Mouse (Mus musculus): ENCODE results near the gene Car1. TPM values are rescaled to one million over a fixed set of nuclear protein-coding genes. Genes with fewer than 3 reads are reported as not detected.
"Not testable (repeated sequence)": the region's sequence is repeated elsewhere in the genome, so short reads cannot be mapped to it uniquely, and the experiment has no call there.

Car1 gene
- polyA plus RNA-seq, 1 experiment: not detected

DNA sequence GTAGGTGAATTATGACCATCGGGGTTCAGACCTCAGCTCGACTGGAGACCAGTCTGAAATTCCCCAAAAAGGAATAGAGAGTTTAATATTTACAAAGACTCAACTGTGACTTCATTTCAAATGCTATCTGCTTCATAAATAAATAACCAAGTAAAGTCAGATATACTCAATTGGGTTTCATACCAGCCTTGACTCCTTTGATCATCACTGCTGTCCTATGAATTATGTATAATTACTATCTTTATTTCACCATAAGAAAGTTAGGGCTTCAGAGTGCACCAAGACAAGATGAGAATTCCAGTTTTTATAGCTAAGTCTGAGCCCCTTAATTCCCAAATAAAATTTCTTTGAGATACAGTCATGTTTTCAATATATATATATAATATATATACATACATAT is 69.9 kb downstream of the Car1 start:
- TF ChIP-seq CTCF (IDR thresholded peaks at IDR 0.05; ENCODE audit: low read depth, low read length) (no peak), POLR2A (IDR thresholded peaks at IDR 0.05; ENCODE audit: borderline replicate concordance, low read depth, low read length) (no peak)

DNA sequence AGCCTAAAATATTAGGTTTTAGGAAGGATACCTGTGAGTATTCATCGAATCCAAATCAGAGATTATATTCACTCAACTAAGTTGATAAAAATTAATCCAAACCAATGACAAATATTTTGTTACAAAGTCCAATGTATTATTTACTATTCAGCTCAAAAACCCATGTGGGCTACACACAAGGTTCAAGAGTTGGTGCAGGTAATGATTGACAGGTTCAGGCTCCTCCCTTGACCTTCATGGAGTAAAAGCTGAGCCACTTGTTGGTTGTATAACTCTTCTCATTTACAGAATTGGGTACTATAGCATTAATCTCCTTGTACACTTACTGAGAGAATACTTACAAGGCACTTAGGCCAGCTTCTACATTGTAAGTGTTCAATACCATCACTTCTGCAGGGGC is 80.7 kb downstream of the Car1 start:
- not testable (repeated sequence) for H3K27ac ChIP-seq (ENCODE audit: insufficient read depth, low read depth, low read length); H3K4me1 ChIP-seq (ENCODE audit: control insufficient read depth, insufficient read depth, low read length); H3K4me3 ChIP-seq (ENCODE audit: insufficient read depth, low read length)

More for the DNA sequence above, 69.9 kb downstream of the Car1 start:
- Histone ChIP-seq H3K4me1 (ENCODE audit: control insufficient read depth, insufficient read depth, low read length) (no peaks in the 10 kb centered on the region), H3K4me3 (ENCODE audit: insufficient read depth, low read length) (no peak overlapping the region), H3K27ac (ENCODE audit: insufficient read depth, low read depth, low read length) (no peak overlapping the region)

DNA sequence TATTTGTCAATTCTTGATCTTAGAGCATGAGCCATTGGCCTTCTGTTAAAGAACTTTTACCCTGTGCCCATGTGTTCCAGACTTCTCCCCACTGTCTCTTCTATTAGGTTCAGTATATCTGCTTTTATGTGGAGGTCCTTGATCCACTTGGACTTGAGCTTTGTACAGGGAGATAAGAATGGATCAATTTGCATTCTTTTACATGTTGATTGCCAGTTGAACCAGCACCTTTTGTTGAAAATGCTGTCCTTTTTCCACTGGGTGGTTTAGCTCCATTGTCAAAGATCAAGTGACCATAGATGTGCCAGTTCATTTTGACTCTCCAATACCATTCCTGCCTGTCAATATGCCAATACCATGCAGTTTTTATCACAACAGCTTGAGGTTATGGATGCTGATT is 82.7 kb downstream of the Car1 start:
- H3K4me3 ChIP-seq (ENCODE audit: insufficient read depth, low read length); H3K27ac ChIP-seq (ENCODE audit: insufficient read depth, low read depth, low read length); H3K4me1 ChIP-seq (ENCODE audit: control insufficient read depth, insufficient read depth, low read length): not testable (repeated sequence)

Other genes starting within 250 kb of the Car1 start
- 145 and 164 TPM in 2 replicates for gene 1810022K09Rik, start 197.1 kb downstream of the Car1 start, polyA plus RNA-seq (2012; ENCODE audit: insufficient read depth, insufficient read length, missing spikeins)
- 18.3 and 18.5 TPM in 2 replicates for gene Car13, start 166.6 kb downstream of the Car1 start, polyA plus RNA-seq (2012; ENCODE audit: insufficient read depth, insufficient read length, missing spikeins)
- 0.64 and 1.4 TPM in 2 replicates for gene Car3, start 55.1 kb upstream of the Car1 start, polyA plus RNA-seq (2012; ENCODE audit: insufficient read depth, insufficient read length, missing spikeins)
- gene Car2, start 77.9 kb upstream of the Car1 start, polyA plus RNA-seq (2012; ENCODE audit: insufficient read depth, insufficient read length, missing spikeins): not detected in 2 replicates

All from bone marrow macrophage, adult 2 months (primary cell).